Mouse (Mus musculus) gastrocnemius, postnatal 25 days (tissue): Measurements from ENCODE around the gene Gm17428. TPM values are rescaled to one million over a fixed set of nuclear protein-coding genes. Genes with fewer than 3 reads are reported as not detected.

Experiments used
- DNase-seq: peaks from one replicate; pipeline ENCODE4 v3.0.0; 2022
- microRNA-seq, 2 experiments: library from miRNA; unstranded; fragments of <30 nt; microRNA quantifications; one replicate each; pipeline ENCODE4 v1.2.0; 2021; ENCODE audit warnings: borderline replicate concordance in 2 of 2
- total RNA-seq, 2 experiments: library from RNA; stranded (reverse); gene quantifications; 1 replicate in 1 of 2; 2 replicates in 1 of 2; pipeline ENCODE4 v1.2.3; 2021

The Gm17428 gene
- total RNA-seq, 2 experiments from 2014 or later: not detected

- no peak for DNase-seq
Observed at GRCm38 (mm10) chr14:55014591-55014990, 37.9 kb downstream of the Gm17428 start.

GRCm38 (mm10) chr14:55014991-55015766, 38.4 kb downstream of the Gm17428 start, which contains the start of gene Ngdn:
Ngdn (plus strand) TSS chr14:55015454.
- peak; percentile 97 for DNase-seq

- peak; percentile 15 for DNase-seq
Observed at GRCm38 (mm10) chr14:55015767-55016111, 39.0 kb downstream of the Gm17428 start.

- no peak for DNase-seq
Observed at GRCm38 (mm10) chr14:55016876-55017275, 40.1 kb downstream of the Gm17428 start.

- no peak for DNase-seq
Observed at GRCm38 (mm10) chr14:55020394-55020793, 43.7 kb downstream of the Gm17428 start.

- DNase-seq: no peak
Observed at GRCm38 (mm10) chr14:55023011-55023410, 46.3 kb downstream of the Gm17428 start.

GRCm38 (mm10) chr14:55024236-55024635, 47.5 kb downstream of the Gm17428 start:
- no peak for DNase-seq

- DNase-seq: no peak
Observed at GRCm38 (mm10) chr14:55025527-55025926, 48.8 kb downstream of the Gm17428 start.

Small RNA genes within 50 kb of the gene (microRNA-seq; reads per million reads assigned to microRNA genes)
- gene Mir208a (6.6 to 27.0 reads per million in 2 experiments), gene Mir208b (334 to 1,429 reads per million in 2 experiments)

Other genes starting within 250 kb of the Gm17428 start
- 10 to 100 TPM; 12.3 to 13.0 TPM for gene Slc7a8, start 195.0 kb upstream of the Gm17428 start, total RNA-seq
- 1 to 10 TPM; 1.3 to 2.0 TPM for gene Rnf212b, start 162.8 kb upstream of the Gm17428 start, total RNA-seq
- 1 to 10 TPM; 3.3 to 4.5 TPM for gene Homez, start 106.0 kb upstream of the Gm17428 start, total RNA-seq
- gene Ppp1r3e, start 99.4 kb upstream of the Gm17428 start, total RNA-seq: 1 to 10 TPM; 3.0 to 3.5 TPM
- 10 to 100 TPM; 21.6 to 24.4 TPM for gene Bcl2l2, start 93.6 kb upstream of the Gm17428 start, total RNA-seq
- gene Gm20521, start 93.5 kb upstream of the Gm17428 start, total RNA-seq: 1 to 10 TPM; 1.3 to 2.3 TPM
- 10 to 100 TPM; 47.1 to 52.7 TPM for gene Pabpn1, start 84.4 kb upstream of the Gm17428 start, total RNA-seq
- 1 to 10 TPM; 2.4 to 2.5 TPM for gene Slc22a17, start 63.8 kb upstream of the Gm17428 start, total RNA-seq
- gene Efs, start 50.8 kb upstream of the Gm17428 start, total RNA-seq: 1 to 10 TPM; 2.6 to 3.7 TPM
- not detected for gene Il25, start 44.2 kb upstream of the Gm17428 start, total RNA-seq
- gene Cmtm5, start 40.7 kb upstream of the Gm17428 start, total RNA-seq: under 1 TPM; 0.51 to 0.70 TPM
- gene Myh6, start 10.0 kb upstream of the Gm17428 start, total RNA-seq: 100 to 1,000 TPM in 1 of 2 experiments, 10 to 100 TPM in 1; 42.1 to 200 TPM
- 1,000 to 10,000 TPM in 1 of 2 experiments, 100 to 1,000 TPM in 1; 192 to 1,011 TPM for gene Myh7, start 17.7 kb downstream of the Gm17428 start, total RNA-seq
- 10 to 100 TPM; 15.7 to 17.0 TPM for gene Ngdn, start 38.5 kb downstream of the Gm17428 start, total RNA-seq
- 1 to 10 TPM; 3.5 to 3.7 TPM for gene Zfhx2, start 115.4 kb downstream of the Gm17428 start, total RNA-seq
- gene Thtpa, start 117.9 kb downstream of the Gm17428 start, total RNA-seq: 10 to 100 TPM; 10.5 to 11.1 TPM
- gene Ap1g2, start 129.7 kb downstream of the Gm17428 start, total RNA-seq: 1 to 10 TPM; 4.8 to 5.7 TPM
- gene Jph4, start 140.0 kb downstream of the Gm17428 start, total RNA-seq: under 1 TPM; 0.28 to 0.35 TPM
- not detected for gene Dhrs2, start 245.1 kb downstream of the Gm17428 start, total RNA-seq